Mouse (Mus musculus) layer of hippocampus, postnatal 10 days (tissue): ENCODE measurements around the gene Pam. TPM values are rescaled to one million over a fixed set of nuclear protein-coding genes. Genes with fewer than 3 reads are reported as not detected.
"Not testable (repeated sequence)": the region's sequence is repeated elsewhere in the genome, so short reads cannot be mapped to it uniquely, and the experiment has no call there.

Experiments
- DNase-seq, 2 experiments: peaks; one replicate each; pipeline ENCODE4 v3.0.0; 2021; ENCODE audit warnings: low spot score in 2 of 2
- total RNA-seq, 2 experiments: library from RNA; stranded (reverse); gene quantifications; 2 replicates each; pipeline ENCODE4 v1.2.3; 2021

The Pam gene
- total RNA-seq, 2 experiments from 2014 or later = 158 to 166 TPM

DNA sequence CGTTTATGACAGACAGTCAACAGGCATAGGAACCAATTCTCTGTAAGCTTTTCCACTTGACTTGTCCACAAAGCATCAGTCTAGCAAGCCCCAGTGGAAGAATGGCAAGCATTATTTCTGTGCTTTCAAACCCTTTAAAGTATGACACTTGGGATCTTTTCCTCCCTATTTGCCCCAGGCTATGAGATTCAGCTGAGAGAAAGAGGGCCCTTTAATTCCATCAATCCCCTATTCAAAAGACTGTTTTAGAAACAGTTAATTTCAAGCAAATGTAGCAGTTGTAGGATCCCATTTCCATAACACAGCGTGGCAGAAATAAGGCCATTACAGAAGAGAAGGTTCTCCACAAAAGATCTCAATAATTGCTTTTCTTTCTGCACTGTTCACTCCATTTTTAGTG, 53.0 kb downstream of the Pam start:
- no peak for DNase-seq

DNA sequence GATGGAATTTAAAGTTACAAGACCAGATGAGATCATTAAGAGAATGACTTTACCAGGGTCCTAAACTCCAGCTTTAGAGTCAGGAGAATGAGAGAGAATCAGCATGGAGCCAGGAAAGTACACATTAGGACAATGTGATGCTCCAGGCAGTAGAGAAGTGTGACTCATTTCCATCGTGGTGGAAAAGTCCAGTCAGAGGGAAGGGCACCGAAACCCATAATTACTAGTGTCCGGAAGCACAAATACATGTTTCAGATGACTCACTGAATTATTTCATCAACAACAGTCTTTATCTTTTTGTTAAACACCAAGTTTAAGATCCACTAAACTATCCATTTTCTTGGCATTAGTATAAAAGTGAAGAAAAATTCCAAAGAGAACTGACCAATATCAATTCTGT, 57.2 kb downstream of the Pam start:
- no peak for DNase-seq

DNA sequence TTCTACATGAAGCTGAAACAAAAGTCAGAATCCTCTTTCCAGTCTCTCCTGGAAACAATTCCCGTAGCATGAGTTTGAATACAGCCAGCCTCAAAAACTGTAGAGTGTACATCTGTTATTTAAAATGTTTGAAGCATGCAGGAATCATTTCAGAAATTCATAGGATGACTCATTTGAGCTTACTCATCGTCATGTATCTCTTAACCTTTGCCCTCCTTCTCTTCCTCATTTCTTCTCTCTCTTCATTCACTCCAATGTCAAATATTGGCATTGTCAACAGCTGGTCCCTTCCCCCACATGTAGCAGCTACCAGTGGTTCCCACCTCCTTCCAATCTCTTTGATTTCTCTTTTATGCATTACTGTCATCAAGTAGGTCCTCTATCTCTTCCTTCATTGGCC, 59.7 kb downstream of the Pam start:
- no peak for DNase-seq

DNA sequence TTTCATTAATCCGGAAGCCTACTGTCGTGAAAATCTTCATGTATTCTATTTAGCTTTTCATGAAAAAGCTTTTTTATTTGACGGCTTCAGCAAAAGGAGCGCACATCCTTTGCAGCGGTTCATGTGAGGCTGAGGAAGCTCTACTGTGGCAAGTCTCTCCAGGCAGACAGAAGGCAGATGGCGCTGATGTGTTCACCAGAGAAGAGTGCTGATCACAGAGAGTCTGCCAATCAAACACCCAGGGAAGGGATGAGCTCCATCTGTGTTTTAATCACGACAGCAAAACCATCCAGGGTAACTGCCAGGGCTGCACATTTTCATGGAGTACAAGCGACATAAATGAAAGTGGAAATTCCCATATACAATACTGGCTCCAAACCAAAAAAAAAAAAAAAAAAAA, 63.6 kb downstream of the Pam start:
- peak; percentile 53 to 64 for DNase-seq

DNA sequence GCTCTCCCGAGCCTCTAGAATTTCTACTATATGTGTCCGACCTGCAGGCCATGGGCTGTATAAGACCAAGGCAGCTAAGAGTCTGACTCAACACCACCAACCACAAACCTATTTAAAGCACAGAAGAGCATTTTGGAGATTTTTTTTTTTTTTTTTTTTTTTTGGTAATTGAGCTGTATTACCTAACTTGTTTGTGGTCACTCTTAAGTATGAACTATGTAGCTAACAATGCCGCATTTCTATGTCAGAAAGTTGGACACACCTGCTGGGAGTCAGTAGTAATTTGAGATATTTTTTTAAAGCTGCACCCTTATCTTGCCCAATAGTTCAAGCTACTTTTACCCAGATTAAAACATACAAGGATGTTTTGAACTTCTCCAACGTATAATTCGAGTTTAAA, 66.4 kb downstream of the Pam start:
- DNase-seq = no peak

DNA sequence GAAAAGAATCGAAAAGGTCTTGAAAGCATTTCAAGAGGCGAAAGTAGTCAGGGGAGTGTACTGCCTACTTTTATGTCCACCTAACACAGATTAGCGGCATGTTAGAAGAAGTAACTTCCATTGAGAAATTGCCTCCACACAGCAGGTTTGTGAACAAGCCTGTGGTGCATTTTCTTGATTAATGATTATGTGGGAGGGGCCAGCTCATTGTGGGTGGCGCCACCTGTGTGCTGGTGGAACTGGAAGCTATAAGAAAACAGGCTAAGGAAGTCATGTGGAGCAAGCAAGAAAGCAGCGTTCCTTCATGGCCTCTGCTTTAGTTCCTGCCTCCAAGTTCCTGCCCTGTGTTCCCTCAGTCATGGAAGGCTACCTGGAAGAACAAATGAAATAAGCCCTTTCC, 67.0 kb downstream of the Pam start:
- no peak for DNase-seq

DNA sequence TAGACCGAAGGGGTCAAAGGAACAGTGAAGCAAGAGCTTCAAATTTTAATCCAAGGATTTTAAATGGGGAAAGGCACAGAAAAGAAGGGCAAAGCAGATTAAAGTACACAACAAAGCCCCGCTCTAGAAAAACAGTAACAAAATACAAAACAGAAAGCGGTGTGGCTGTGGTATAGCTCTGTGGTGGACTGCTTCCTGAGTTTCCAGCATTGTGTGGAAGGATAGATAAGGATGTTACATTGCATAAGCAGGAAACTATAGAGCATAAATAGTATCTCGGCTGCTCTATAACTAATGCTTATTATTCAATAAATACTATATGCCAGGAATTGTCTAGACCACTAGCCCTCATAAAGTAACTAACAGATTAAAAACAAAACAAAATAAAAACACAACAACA, 67.5 kb downstream of the Pam start:
- DNase-seq = no peak

DNA sequence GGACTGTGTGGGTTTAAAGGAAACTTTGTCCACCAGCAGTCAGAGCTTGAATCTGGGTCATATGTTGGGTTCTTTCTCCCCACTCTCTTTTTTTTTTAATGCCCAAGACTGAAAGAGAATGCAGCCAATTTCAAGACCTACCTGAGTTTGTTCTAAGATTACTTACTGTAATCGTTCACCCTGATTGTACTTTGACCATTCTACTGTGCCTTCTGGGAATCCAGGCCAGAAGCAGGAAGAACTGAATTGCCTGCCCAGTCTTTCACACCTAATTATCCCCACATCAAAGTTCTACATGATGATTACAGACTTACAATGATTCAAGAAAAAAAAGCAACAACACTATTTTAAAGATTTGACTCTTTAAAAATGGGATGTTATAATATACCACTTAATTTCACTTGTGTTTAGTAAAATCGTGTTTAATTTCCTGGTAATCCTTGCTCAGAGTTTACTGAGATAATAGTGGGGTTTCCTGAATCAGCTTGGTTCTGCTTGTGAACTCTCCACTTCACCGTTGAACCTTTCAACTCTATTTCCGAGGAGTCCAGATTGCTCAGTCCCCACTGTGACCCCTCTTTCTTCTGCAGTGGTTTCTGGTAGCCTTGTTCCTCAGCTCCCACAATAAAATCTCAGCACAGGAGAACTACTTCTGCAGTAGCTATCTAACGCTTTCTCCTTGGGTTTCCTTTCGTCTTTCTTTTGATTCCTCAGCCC, 69.4 kb downstream of the Pam start:
- no peak for DNase-seq

DNA sequence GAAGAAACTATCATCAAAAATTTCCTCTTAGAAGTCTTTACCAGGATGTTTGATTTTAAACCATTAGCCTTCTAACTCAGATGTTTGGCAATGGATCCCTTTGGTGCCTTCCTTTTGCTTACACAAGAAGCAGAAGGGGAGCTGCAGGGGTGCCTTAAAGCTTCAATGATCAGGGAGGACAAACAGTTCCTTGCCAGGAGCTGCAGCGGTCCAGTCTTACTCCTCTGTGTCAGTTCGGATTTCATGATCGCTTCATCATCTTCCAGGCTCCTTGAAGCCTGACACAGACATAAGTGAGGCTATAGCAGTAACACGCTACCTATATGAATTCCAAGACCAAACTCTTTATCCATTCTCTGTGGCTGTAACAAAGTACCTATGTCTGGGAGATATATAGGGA, 71.6 kb downstream of the Pam start:
- no peak for DNase-seq

DNA sequence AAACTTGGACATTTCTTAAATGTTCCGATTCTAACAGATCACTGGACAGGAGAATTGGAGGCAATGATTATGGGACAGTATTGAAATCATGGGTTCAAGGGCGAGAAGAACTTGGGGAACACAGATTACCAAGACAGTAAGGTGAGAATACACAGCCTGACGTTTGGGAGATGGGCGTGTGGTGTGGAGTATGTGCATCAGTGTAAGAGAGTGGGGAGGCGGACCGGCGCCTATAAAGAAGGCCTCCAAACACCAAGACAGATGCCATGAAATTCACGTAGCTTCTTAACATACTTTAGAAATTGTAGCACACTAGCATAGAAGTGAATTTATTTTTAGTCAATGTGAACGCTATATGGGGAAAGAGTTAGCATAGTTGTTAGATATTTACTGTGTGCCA, 76.5 kb downstream of the Pam start:
- DNase-seq = no peak

DNA sequence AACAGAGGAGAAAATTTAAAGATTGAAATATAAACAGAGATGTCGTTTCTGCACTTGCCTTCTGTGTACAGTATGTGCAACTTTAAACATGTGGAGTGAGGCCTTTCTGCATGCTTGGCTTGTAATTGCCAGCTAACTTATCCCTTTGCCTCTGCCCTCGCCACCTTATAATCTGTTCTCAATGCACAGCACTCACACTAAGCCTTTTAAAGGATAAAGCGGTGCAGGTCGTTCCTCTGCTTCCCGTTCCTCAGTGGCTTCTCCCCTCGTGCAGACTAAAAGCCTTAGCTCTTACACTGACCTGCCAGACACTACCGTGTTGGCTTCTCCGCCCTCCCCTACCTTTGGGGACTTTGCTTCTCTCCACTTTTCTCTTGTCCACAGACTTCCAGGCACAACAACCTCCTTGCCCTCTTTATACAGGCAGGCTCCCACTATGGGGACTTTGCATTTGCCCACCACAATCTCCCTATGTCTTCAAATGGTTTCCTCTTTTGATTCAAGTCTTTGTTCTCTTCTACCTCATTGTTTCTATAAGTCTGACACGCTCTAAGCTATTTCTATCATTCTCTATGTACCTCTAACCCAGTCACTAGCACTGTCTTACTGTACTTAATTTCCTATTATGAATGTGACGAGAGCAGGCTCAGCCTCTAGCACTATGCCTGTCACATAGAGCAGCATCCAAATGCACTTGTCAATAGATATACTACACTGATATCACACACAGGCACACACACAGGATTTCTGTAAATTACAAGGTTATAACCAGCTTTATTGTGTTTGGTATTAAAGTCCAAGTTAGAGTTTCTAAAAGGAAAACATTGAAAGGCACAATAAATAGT, 79.2 kb downstream of the Pam start:
- no peak for DNase-seq

DNA sequence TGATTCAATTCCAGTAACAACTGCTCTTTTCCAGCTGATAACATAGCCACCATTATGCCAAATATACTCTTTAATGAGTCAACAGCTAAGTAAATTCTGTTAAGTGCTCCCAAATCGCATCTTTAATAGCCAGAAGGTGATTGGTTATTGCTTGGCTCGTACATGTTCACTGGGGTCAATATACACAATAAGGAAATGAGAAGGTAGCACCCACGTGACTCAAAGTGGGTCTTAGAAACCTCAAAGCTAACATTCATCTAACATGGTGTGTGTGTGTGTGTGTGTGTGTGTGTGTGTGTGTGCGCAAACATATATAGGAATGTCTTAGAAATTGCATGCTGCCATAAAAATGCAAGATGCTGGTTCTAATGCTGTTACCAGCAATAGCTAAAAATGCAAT, 79.9 kb downstream of the Pam start:
- no peak for DNase-seq

DNA sequence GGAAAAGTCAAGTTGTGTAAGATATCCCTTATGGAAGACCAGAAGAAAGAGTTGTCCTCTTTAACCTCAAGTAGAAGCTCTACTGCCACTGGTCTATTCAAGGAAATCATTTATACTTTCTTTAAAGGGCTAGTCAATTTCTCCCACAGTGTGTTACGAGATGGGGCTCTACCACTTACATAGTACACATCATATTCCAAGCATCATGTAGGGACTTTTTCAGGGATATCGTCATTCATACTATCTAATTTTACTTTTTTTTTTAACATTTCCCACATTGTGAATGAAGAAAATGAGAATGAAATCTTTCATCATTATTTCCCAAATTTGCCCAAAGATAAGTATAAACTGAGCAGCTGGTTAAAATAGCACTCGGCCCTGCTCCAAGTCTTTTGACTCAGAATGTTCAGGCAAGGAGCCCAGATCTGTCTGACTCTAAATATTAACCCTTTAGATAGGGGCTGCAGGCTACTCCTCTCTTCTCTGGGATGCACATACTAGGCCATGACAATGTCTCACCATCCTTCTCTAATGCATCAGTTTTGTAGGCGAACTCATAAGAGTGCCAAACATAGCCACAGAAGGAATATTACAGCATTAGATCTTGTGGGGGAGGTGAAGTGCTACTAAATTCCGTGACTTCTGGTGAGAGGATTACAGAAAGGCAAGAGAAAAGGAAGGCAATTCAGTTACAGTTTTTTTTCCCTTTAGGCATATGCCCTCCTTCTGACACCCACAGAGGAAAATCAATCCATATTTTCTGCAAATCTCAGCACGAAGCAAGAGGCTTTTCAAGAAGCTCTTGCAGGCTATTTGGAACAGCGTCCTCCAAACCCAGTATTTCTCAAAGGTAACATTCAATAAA, 92.7 kb downstream of the Pam start:
- DNase-seq = peak; percentile 36 to 58

DNA sequence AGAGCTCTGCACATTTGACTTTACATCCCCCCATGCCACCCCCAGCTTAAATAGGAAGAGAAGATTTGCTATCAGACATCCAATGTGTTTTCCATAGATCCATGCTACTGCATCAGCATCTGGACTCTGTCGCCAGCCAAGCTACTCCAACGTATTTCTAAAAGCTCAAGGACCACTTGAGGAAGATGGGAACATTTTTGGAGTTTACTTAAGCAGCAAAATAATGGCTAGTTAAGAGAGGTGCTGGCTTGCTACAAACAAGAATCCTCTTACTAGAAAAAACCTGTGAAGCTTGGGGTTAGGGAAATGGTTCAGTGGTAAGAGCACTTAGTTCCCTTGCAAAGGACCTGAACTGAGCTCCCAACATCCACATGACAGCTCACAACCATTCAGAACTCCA, 96.0 kb downstream of the Pam start:
- DNase-seq = no peak

DNA sequence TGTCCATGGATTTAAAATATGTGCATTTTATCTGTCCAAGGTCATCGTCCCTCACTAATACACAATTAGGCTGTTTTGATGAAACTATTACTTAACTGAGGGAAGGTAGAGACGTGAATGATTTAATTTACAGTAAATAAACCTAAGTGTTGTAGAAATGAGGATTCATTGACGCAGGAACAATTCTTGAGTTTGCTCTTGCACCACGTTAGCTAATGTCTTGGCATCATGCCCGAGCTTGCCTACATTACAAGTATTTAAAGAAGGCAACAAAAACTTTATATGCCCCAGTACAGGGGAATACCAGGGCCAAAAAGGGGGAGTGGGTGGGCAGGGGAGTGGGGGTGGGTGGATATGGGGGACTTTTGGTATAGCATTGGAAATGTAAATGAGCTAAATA, 96.5 kb downstream of the Pam start:
- not testable (repeated sequence) for DNase-seq

DNA sequence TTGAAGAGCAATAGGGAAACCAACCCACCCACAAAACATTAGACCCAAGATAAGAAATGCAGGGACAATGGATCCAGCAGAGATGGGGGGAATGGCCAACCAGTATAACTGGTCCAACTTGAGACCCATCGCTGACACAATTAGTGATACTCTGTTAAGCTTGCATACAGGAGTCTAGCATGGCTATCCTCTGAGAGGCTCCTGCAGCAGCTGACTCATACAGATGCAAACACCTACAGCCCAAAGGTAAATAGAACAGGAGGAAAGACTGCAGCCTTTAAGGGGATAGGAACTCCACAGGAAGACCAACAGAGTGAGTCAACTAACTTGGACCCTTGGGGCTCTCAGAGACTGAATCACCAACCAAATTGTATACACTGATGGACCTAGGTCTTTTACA, 98.4 kb downstream of the Pam start:
- no peak for DNase-seq

DNA sequence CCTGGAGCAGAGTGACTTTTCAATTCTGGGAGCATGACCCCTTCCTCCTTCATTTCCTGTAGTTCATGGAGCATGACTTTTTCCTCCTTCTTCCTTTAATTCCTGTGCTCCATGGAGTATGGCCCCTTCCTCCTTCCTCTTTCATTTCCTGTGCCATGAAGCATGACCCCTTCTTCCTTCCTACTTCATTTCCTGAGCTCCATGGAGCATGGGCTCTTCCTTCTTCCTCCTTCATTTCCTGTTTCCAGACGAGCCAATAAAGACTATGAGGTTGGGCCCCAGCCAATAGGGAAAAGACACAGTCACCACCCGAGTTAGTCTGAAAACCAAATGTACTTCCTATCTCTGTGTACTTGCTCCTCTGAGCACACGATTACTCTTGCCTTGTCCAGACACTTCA, 103.5 kb downstream of the Pam start:
- DNase-seq = no peak

DNA sequence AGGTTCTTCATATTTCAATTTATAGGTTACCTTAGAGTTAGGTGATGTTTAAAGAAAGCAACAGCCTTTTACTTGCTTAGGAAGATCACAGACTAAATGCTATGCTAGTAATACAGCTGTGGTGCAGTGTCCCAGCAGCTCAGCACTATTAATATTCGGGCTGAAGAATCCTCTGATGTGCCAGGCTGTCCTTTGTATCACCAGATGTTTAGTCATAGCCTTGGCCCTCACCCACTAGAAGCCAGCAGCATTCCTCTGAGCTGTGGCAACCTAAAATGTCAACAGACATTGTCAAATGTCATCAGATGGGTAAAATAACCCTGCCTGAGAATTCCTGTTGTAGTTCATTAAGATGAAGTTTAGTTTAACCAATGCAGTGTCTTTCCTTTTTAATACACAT, 112.3 kb downstream of the Pam start:
- no peak for DNase-seq

DNA sequence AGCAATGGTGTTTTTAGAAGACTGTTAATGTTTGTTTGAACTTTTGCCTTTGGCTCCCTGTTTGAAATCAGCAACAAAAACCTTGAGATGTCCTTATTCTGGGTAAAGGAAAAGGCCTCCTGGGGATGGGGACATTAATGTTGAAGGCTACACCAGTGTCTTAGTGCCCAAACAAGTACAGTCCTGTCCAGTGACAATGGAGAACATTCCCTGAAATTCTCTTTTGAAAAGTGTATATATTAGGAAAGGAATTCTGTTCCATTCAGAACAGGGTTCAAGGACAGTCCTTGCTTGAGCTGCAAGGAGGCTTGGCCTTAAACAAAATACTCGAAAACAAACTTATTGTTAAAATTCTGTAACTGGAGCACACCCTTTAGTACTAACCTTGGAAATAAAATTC, 116.0 kb downstream of the Pam start:
- DNase-seq = no peak

DNA sequence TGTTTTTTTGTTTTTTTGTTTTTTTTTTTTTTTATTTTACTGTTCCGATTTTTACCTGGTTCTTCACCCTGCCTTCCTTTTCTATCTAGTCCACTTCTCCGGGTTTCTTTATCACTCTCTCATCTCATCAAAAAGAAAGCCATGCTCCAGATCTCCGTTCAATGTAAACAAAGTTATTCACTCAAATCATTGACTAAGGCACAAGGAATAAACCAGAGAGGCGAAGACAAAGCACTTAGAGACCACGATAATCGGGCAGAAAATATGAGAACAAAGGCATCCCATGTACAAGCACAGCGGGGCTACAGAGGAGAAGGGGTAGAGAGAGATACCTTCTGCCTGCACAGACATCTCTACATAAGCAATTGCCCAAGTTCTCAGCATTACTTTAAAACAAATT, 117.9 kb downstream of the Pam start:
- no peak for DNase-seq

DNA sequence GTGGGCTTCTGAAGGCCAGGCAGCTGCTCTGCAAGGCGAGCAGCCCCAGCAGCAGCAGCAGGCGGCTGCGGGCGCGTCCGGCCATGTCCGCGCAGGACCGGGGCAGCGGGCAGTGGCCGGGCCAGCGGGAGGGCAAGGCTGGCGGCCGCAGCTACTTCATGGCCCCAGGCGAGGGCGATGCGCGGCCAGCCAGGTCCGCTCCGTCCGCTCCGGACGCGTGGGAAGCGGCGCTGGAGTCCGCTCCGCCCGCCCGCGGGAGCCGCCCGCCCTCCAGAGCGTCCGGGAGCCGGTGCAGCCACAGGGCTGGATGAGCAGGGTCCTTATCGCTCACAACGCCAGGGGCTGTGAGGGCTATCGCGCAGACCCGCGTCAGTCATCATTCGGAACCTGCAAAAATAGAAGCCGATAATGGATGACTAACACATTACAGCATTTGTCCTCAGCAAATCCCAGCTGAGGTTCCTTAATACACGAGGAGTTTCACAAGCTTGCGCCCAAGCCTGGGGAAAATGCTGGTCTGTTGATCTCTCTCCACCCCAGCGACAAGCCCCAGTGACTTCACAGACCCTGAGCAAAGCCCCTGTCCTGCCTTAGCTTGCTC, 118.5 kb downstream of the Pam start:
- DNase-seq = peak; percentile 58 to 73

DNA sequence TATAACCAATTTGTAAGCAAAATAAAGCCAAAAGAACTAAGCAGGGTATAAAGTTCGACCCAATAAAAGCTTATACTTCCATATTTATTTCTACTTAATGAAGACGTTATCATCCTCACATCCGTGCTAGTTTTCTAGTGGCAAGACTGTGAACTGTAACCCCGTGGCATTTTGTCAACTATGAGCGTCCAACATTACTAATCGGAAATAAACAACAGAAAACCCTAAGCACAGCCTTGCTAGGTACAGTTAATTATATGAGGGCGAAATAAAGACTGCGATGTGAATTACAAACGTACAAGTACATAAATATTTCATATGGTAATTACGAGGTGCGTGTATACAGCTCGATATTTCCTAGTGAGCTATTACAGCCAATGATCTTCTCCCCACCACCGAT, 119.4 kb downstream of the Pam start:
- no peak for DNase-seq
